Mouse (Mus musculus) limb, embryonic 10.5 days (tissue): ENCODE measurements around the gene Disp1. TPM values are rescaled to one million over a fixed set of nuclear protein-coding genes. Genes with fewer than 3 reads are reported as not detected.

Experiments used
- DNase-seq: peaks from one replicate; pipeline ENCODE4 v3.0.0-alpha.2; 2017; ENCODE audit warnings: low spot score
- H3K27ac ChIP-seq: fragments of 300-500 bp; sonication (generic); 2 replicates; pipeline ENCODE4 v1.5.1; 2016; ENCODE audit warnings: mild to moderate bottlenecking
- H3K27me3 ChIP-seq: fragments of 300-500 bp; sonication (generic); 2 replicates; pipeline ENCODE4 v1.6.1; 2016; ENCODE audit warnings: low read depth, mild to moderate bottlenecking; ENCODE audit not compliant: poor library complexity, severe bottlenecking
- H3K36me3 ChIP-seq: fragments of 300-500 bp; sonication (generic); 2 replicates; pipeline ENCODE4 v1.6.1; 2016; ENCODE audit warnings: mild to moderate bottlenecking, moderate library complexity
- H3K4me1 ChIP-seq: fragments of 300-500 bp; sonication (generic); 2 replicates; pipeline ENCODE4 v1.6.1; 2016
- H3K4me3 ChIP-seq: fragments of 300-500 bp; sonication (generic); 2 replicates; pipeline ENCODE4 v1.5.1; 2016; ENCODE audit warnings: mild to moderate bottlenecking, moderate library complexity
- H3K9me3 ChIP-seq: fragments of 300-500 bp; sonication (generic); replicated peaks from 2 replicates; pipeline ENCODE4 v1.6.1; 2016; ENCODE audit warnings: mild to moderate bottlenecking
- WGBS: fragments of 180-500 bp; shearing (Covaris S2); methylation state at CpG from one replicate; pipeline ENCODE4 v1.1.7; 2016; 5-methylcytosine and 5-hydroxymethylcytosine counted together
- polyA plus RNA-seq: library from polyadenylated mRNA; unstranded; fragments of >200 nt; fragmentation: Nextera tagmentation; extraction: Ambion mirVana; gene quantifications from 2 replicates; pipeline ENCODE4 v1.2.1, GENCODE M21; 2016

Disp1 gene
- polyA plus RNA-seq, 1 experiment from 2014 or later: 21.8 TPM

DNA sequence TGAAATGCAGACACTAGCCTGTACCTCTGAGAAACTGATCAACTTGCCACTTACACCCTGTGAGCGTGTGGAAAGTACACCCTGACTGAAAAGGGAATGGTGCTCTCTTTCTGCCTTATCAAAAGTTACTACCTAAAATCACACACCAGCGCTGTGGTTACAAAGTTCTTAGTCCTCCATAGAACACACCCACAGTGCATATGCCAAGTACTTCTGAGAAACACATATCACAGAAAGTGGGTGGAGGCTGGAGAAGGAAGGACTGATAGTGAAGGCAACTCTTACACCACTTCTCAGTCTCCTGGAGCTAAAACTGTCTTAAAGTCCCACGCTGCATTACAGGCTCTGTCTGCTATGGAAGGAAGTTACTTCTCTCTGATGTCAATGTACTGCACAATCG lies 86.9 kb downstream of the Disp1 start:
- Histone ChIP-seq H3K4me1 (peaks cover 37% of the 10 kb centered on the region), H3K36me3 (peaks cover 41% of the 10 kb centered on the region), H3K9me3 (no peaks in the 10 kb centered on the region), H3K27me3 (no peaks in the 10 kb centered on the region), H3K4me3 (no peak overlapping the region), H3K27ac (no peak overlapping the region)
- DNase-seq: no peak
- WGBS: 89% methylated on average over 4 of the region's 4 CpGs

DNA sequence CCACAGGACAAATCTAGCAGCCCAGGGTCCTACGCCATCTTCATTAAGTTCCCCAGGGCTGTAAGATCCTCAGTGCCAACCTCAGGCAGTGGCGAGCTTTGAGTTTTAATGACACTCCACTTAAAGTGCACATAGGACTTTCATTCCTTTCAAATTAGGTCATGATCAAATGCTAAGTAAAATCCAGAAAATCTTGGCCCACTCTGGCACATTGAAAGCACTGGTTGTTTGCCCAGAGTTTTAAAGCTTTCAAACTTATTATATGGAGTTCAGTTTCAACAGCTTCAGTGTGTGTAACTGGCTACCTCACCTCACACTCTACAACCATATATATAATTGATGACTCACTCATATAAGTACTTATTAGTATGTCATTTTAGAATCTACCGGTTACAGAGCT lies 87.9 kb downstream of the Disp1 start:
- no peaks in the 10 kb centered on the region for H3K9me3 ChIP-seq
- H3K4me1 ChIP-seq: peaks cover 33% of the 10 kb centered on the region
- H3K27ac ChIP-seq: no peak overlapping the region
- no peaks in the 10 kb centered on the region for H3K27me3 ChIP-seq
- H3K4me3 ChIP-seq: no peak overlapping the region
- DNase-seq: no peak
- H3K36me3 ChIP-seq: peaks cover 46% of the 10 kb centered on the region
- WGBS: 83% methylated on average over 3 of the region's 3 CpGs

DNA sequence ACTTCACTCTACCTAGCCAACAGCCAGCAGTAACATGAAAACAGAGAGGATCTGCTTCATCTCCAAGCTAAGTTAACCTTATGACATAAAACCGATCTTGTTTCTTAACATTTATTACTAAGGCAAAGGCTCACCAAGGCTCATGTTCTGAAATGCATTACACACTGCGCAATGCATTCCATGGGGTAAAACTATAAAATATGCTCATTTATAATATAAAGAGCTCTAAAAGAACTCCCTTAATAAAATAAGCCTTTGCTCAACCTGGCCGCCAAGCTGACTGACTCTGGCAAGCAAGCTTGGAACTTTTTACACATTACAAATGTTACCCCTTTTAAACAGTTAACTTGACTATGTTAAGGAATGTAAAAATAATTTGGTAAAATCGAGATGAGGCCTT lies 94.1 kb downstream of the Disp1 start:
- WGBS: 88% methylated on average over 4 of the region's 4 CpGs
- peaks cover 50% of the 10 kb centered on the region for H3K4me1 ChIP-seq
- DNase-seq: no peak
- no peaks in the 10 kb centered on the region for H3K9me3 ChIP-seq
- H3K4me3 ChIP-seq: no peak overlapping the region
- H3K27me3 ChIP-seq: no peaks in the 10 kb centered on the region
- H3K36me3 ChIP-seq: peaks cover 19% of the 10 kb centered on the region
- no peak overlapping the region for H3K27ac ChIP-seq

DNA sequence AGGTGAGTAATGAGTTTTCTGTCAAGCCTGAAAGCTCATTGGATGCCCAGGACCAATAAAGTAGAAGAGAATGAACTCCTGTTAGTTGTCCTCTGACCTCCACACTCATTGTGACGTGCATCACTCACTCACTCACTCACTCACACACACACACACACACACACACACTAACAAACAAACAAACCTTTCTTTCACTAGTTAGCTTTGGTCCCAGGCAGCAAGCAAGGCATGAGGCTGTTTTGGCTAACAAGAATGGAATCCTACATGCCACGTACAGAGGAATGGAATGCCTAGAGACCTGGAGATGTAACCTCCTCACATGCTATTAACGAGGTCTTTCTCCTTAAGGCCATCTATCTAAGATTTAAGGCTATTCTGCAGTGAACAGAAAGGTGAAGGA lies 97.6 kb downstream of the Disp1 start:
- no peak overlapping the region; the same call in 1 of the 2 replicates for H3K27ac ChIP-seq
- H3K4me1 ChIP-seq: peaks cover 63% of the 10 kb centered on the region
- DNase-seq: no peak
- no peak overlapping the region for H3K4me3 ChIP-seq
- 26% methylated on average over 3 of the region's 3 CpGs for WGBS
- peaks cover 4% of the 10 kb centered on the region; the same call in 1 of the 2 replicates for H3K36me3 ChIP-seq
- no peaks in the 10 kb centered on the region for H3K27me3 ChIP-seq
- H3K9me3 ChIP-seq: no peaks in the 10 kb centered on the region

DNA sequence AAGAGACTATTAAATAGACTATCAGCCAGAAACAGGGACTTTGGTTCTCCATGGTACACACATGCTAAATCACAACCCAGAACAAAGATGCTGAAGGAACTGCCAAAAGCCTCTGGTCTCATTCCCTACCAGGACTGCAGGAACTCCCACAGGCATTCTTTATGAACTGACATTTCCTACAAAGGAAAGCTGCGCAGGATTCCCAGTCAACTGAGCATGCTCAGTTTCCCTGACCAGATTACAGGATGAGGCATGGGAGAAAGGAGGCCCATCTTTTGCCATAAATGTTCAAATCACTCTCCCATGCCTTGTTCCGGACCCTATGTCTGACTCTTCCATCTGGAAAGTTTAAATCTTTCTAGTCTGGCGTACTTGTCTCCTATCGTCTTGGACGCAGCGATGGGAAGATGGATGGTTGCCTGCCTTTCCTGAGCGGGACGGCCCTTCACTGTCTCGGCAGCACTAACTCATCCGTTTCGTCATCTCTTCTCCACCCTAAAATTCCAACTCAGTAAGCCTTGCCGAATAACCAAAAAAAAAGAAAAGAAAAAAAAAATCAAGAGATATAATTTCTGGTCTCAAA lies 100.9 kb downstream of the Disp1 start:
- Histone ChIP-seq H3K36me3 (peaks cover 4% of the 10 kb centered on the region; the same call in 1 of the 2 replicates), H3K4me3 (no peak overlapping the region), H3K27me3 (no peaks in the 10 kb centered on the region), H3K9me3 (no peaks in the 10 kb centered on the region), H3K27ac (no peak overlapping the region; the same call in 1 of the 2 replicates), H3K4me1 (peaks cover 78% of the 10 kb centered on the region)
- DNase-seq: no peak
- 57% methylated on average over 12 of the region's 12 CpGs for WGBS

DNA sequence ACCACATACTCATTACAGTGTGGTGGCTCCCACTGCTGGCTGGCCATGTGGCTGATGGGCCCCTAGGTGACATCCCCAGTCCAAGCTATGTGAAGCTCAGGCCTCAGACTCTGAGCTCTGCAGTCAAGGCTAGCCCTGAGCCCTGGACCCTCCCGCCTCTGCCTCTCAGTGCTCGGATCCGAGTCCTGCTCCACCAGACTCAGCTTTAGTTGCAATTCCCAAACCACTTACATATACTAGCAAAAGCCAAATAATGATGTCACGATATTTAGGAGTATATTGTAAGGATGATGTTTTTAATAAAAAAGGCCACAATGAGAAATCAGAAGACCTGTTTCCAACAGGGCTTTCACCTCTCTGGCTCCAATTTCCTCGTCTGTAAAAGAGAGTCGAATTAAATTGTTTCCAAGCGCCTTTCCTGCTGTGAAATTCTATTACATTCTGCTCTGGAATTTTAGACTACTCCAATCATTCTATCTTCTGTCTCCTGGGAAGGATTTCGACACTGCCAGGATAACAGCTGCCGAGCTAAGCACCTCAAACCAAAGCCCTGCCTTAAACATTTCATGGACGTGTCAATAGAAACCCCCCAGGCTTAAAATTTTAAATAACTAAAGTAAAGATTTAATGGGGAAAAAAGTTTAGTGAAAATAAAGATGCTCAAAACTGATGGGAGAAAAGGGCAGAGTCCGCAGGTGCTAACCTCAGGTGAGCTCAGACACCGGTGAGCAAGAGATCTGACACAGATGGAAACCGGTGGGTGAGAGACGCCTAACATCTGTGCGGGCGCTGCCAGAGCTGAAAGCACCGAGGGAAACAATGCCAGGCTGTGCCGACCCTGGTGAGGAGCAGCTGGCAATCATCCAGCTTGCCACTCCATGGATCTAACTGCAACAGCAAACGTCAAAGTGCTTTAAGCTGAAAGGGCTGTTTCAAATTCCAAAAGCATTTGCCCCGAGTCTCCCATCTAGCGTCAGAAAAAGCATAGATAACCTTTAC lies 103.2 kb downstream of the Disp1 start:
- Histone ChIP-seq H3K9me3 (no peaks in the 10 kb centered on the region), H3K4me1 (peaks cover 73% of the 10 kb centered on the region), H3K36me3 (no peaks in the 10 kb centered on the region), H3K27ac (peak overlapping the region; percentile 72; the same call in 1 of the 2 replicates), H3K4me3 (no peak overlapping the region), H3K27me3 (no peaks in the 10 kb centered on the region)
- DNase-seq: no peak
- 84% methylated on average over 21 of the region's 21 CpGs for WGBS

DNA sequence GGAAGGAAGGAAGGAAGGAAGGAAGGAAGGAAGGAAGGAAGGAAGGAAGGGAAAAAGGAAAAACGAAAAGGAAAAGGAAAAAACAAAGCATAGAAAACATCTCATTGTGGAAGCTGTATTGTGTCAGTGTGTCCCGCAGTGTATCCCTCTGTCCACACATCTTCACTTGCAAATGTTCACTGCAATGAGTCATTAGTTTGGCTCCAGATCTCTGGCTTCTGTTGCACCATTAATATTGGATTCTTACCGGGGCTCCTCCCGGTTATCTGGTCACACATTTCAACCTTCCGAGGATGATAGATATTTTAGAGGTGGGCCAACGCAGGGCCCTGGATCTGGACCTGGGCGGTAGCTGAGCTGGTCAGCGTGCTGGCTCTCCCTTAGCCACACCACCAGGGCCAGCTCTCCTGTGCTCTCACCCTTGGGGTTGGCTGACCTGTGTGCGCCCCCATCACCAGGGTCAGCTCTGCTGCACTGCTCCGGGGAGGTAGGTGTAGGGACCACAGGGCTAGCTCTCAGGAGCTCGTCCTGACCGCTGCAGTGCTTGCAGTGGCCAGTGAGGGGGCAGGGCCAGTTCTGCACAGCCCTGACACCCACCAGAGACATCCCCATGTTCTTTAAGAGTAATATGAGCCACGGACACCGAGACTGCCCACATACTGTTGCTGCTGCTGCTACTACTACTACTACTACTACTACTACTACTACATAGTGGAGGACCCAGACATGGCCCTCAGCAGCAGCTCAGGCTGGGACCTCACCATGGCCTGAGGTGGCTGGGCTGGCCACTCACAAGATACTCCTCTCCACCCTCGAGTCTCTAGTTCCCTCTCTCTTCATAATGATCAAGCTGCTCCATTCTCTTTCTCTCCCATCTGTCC lies 104.1 kb downstream of the Disp1 start:
- H3K4me1 ChIP-seq: peaks cover 76% of the 10 kb centered on the region
- H3K9me3 ChIP-seq: no peaks in the 10 kb centered on the region
- H3K27ac ChIP-seq: peak overlapping the region; percentile 72
- H3K36me3 ChIP-seq: no peaks in the 10 kb centered on the region
- 74% methylated on average over 15 of the region's 15 CpGs for WGBS
- H3K27me3 ChIP-seq: no peaks in the 10 kb centered on the region
- H3K4me3 ChIP-seq: no peak overlapping the region
- DNase-seq: no peak

DNA sequence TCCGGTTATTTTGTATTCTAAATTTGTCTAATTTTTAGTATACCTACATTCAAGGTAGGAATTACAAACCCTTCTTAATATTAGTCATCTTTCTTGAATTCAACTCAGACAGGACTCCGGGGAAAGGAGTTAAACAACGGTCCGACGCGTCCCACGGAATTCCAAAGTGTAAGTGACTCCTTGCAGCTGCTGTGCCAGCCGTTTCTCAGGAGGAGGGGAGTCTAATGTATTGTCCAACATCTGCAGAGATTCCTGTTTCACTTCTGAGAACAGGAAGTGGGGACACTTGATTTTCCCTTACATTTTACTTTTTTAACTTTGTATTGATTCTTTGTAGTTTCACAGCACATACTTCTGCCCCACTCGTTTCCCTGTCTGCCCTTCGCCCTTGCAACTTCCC lies 104.9 kb downstream of the Disp1 start:
- 67% methylated on average over 10 of the region's 10 CpGs for WGBS
- Histone ChIP-seq H3K36me3 (no peaks in the 10 kb centered on the region), H3K4me3 (no peak overlapping the region), H3K27me3 (no peaks in the 10 kb centered on the region), H3K4me1 (peaks cover 72% of the 10 kb centered on the region), H3K27ac (no peak overlapping the region), H3K9me3 (no peaks in the 10 kb centered on the region)
- DNase-seq: no peak

DNA sequence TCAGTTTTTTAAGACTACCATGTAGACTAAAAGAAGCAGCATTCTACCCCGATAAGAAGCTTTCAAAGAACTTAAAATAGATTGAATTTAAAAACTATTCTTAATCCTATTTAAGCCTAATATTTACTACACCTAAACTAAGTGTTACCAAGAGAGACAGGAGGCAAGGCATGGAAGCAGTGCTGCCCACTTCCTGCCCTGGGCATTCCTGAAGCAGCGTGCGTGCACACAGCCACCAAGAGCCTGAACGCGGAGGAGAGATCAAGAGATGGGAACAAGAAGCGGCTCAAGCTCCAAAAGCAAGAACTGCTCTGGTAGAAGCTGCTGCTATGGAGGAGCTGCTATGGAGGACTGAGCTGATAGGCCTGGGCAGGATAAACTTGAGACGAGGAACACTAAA lies 106.2 kb downstream of the Disp1 start:
- Histone ChIP-seq H3K9me3 (no peaks in the 10 kb centered on the region), H3K4me3 (no peak overlapping the region), H3K36me3 (no peaks in the 10 kb centered on the region), H3K27ac (no peak overlapping the region), H3K4me1 (peaks cover 58% of the 10 kb centered on the region), H3K27me3 (no peaks in the 10 kb centered on the region)
- DNase-seq: no peak
- WGBS: 90% methylated on average over 7 of the region's 7 CpGs

DNA sequence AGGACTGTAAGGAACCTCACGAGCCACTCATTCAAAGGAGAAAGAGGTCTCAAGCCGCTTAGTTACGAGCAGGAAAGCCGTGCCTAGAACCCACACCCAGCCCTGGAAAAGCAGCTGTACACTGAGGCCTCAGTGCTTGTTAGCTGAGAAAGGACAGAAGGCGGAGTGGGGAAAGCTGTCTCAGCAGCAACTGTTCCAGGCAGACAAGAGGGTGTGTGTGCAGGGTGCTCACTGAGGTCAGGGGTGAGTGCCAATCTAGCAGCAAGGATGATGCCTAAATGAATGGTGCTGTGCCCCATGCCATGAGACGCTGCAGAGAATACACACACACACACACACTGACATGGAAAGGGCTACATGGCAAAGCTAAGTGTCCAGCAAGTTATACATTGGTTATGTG lies 106.8 kb downstream of the Disp1 start:
- no peak overlapping the region for H3K27ac ChIP-seq
- peaks cover 53% of the 10 kb centered on the region for H3K4me1 ChIP-seq

DNA sequence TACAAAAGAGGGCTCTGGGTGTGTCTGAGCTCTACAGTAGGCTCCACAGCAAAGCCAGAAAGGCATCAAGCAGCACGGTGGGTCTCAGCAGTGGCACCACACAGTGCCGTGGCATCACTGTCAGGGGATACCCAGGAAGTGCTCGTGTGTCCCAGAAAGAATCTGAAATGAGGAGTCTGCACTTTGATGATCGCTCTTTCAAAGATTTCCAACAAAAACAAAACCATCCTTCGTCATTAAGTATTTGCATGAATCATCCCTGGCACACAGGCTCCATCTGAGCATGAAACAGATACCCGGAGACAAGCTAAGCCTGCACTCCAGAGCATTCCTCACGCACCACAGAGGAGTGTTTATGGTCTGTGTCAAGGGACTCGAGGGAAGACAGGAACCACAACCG lies 107.8 kb downstream of the Disp1 start:
- H3K4me1 ChIP-seq: peaks cover 49% of the 10 kb centered on the region
- DNase-seq: no peak
- no peaks in the 10 kb centered on the region for H3K27me3 ChIP-seq
- H3K9me3 ChIP-seq: no peaks in the 10 kb centered on the region
- H3K4me3 ChIP-seq: no peak overlapping the region
- peak overlapping the region; percentile 39; the same call in 1 of the 2 replicates for H3K27ac ChIP-seq
- 66% methylated on average over 9 of the region's 9 CpGs for WGBS
- H3K36me3 ChIP-seq: 0 out of 2 replicates have a peak, but pooled peaks cover 5% of the 10 kb centered on the region

More for the DNA sequence above, 106.8 kb downstream of the Disp1 start:
- Histone ChIP-seq H3K27me3 (no peaks in the 10 kb centered on the region), H3K9me3 (no peaks in the 10 kb centered on the region), H3K36me3 (no peaks in the 10 kb centered on the region), H3K4me3 (no peak overlapping the region)
- no peak for DNase-seq
- WGBS: 89% methylated on average over 6 of the region's 6 CpGs

DNA sequence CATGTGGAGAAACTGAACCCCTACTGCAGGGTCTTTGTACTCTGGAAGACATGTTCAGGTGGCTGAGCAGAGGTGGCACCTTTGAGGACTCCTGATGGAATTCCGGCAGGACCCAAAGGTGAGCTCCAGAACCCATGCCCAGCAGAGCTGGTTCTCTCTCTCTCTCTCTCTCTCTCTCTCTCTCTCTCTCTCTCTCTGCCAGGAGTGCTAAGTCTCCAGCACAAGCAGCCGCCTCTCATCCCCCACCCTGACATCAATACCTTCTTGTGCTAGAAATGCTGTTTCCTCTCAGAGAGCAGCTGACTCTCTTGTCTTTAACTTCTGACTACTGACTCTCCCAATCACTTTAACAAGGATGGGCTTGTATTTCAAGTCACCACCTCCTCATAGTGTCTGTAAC lies 113.8 kb downstream of the Disp1 start:
- 96% methylated on average over 2 of the region's 2 CpGs for WGBS

More for the DNA sequence above, 113.8 kb downstream of the Disp1 start:
- DNase-seq: peak; percentile 22
- no peak overlapping the region for H3K27ac ChIP-seq
- H3K9me3 ChIP-seq: no peaks in the 10 kb centered on the region
- H3K4me1 ChIP-seq: peaks cover 8% of the 10 kb centered on the region
- H3K4me3 ChIP-seq: no peak overlapping the region
- peaks cover 15% of the 10 kb centered on the region for H3K36me3 ChIP-seq
- H3K27me3 ChIP-seq: no peaks in the 10 kb centered on the region
